Mouse (Mus musculus): ENCODE results near the gene Ptpra.

GRCm38 (mm10) chr2:130469366-130469765 is 19.3 kb downstream of the Ptpra start:
- TF ChIP-seq POLR2A (IDR thresholded peaks at IDR 0.05; ENCODE audit: insufficient read depth, low read length) = no peak
- no peak for TF ChIP-seq CTCF (IDR thresholded peaks at IDR 0.05; ENCODE audit: low read depth, low read length)
- no peak for TF ChIP-seq EP300 (IDR thresholded peaks at IDR 0.05; ENCODE audit: insufficient read depth, low read depth, low read length)

Measured in ES-Bruce4 (cell line).